Mouse (Mus musculus): Measurements from ENCODE around the gene Bmp10.

The Bmp10 gene

GRCm38 (mm10) chr6:87428487-87429044, at the start of gene Bmp10:
TSS of gene Bmp10 (plus strand) at chr6:87428994.
- DNase-seq, result no peak

GRCm38 (mm10) chr6:87383926-87384691, 44.7 kb upstream of the Bmp10 start:
- peak; percentile 53 for DNase-seq

GRCm38 (mm10) chr6:87384761-87385160, 44.0 kb upstream of the Bmp10 start:
- DNase-seq, result no peak

GRCm38 (mm10) chr6:87386203-87386602, 42.6 kb upstream of the Bmp10 start:
- DNase-seq, result peak; percentile 81

GRCm38 (mm10) chr6:87386681-87387080, 42.1 kb upstream of the Bmp10 start:
- no peak for DNase-seq

GRCm38 (mm10) chr6:87388877-87389276, 39.9 kb upstream of the Bmp10 start, which contains the start of gene Gkn3:
TSS of gene Gkn3 (minus strand) at chr6:87388935.
- no peak for DNase-seq

GRCm38 (mm10) chr6:87389455-87389989, 39.3 kb upstream of the Bmp10 start:
- DNase-seq, result peak; percentile 43

- DNase-seq, result no peak
Measured at GRCm38 (mm10) chr6:87393466-87394205, 35.2 kb upstream of the Bmp10 start.

- DNase-seq, result no peak
Measured at GRCm38 (mm10) chr6:87394783-87395182, 34.0 kb upstream of the Bmp10 start.

- DNase-seq, result peak; percentile 84
Measured at GRCm38 (mm10) chr6:87399137-87399536, 29.7 kb upstream of the Bmp10 start.

- DNase-seq, result no peak
Measured at GRCm38 (mm10) chr6:87399886-87400566, 28.8 kb upstream of the Bmp10 start.

- no peak for DNase-seq
Measured at GRCm38 (mm10) chr6:87401456-87401855, 27.3 kb upstream of the Bmp10 start.

- DNase-seq, result no peak
Measured at GRCm38 (mm10) chr6:87412011-87412410, 16.8 kb upstream of the Bmp10 start.

- DNase-seq, result no peak
Measured at GRCm38 (mm10) chr6:87422304-87422703, 6.5 kb upstream of the Bmp10 start.

- no peak for DNase-seq
Measured at GRCm38 (mm10) chr6:87424037-87424816, 4.6 kb upstream of the Bmp10 start.

- no peak for DNase-seq
Measured at GRCm38 (mm10) chr6:87426954-87427353, 1.8 kb upstream of the Bmp10 start.

- DNase-seq, result no peak
Measured at GRCm38 (mm10) chr6:87427616-87428015, 1.2 kb upstream of the Bmp10 start.

GRCm38 (mm10) chr6:87435791-87436190, 7.0 kb downstream of the Bmp10 start:
- no peak for DNase-seq

- DNase-seq, result no peak
Measured at GRCm38 (mm10) chr6:87436745-87437144, 8.0 kb downstream of the Bmp10 start.

- DNase-seq, result no peak
Measured at GRCm38 (mm10) chr6:87443253-87443652, 14.5 kb downstream of the Bmp10 start.

GRCm38 (mm10) chr6:87445222-87445621, 16.4 kb downstream of the Bmp10 start:
- DNase-seq, result no peak

GRCm38 (mm10) chr6:87447217-87447616, 18.4 kb downstream of the Bmp10 start:
- no peak for DNase-seq
